Mouse (Mus musculus): ENCODE results near the gene Mdp1. TPM values are rescaled to one million over a fixed set of nuclear protein-coding genes. Genes with fewer than 3 reads are reported as not detected.

Mdp1 gene
- polyA plus RNA-seq, 1 experiment: 35.9 TPM

DNA sequence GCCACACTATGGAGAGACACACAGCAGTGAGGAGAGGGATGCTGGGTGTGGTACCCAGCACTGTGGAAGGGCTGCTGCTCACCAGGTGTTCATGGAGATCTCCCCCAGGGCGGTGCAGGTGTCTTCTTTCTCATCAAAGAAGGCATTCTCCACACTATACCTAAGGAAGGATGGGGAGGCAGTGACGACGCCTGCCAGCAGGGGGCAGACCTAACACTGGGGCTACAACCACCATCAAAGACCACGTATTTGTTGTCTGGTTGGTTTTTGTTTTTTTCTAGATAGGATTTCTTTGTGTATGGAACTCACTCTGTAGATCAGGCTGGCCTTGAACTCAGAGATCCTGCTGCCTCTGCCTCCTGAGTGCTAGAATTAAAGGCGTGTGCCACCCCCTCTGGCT is 31.0 kb downstream of the Mdp1 start:
- H3K27ac ChIP-seq (ENCODE audit: insufficient read depth, low read depth, low read length): no peak overlapping the region
- TF ChIP-seq POLR2A (IDR thresholded peaks at IDR 0.05; ENCODE audit: borderline replicate concordance, low read depth, low read length) (no peak), CTCF (IDR thresholded peaks at IDR 0.05; ENCODE audit: low read depth, low read length) (peak; percentile 70)
- no peaks in the 10 kb centered on the region for H3K4me1 ChIP-seq (ENCODE audit: control insufficient read depth, insufficient read depth, low read length)
- no peak overlapping the region for H3K4me3 ChIP-seq (ENCODE audit: insufficient read depth, low read length)

DNA sequence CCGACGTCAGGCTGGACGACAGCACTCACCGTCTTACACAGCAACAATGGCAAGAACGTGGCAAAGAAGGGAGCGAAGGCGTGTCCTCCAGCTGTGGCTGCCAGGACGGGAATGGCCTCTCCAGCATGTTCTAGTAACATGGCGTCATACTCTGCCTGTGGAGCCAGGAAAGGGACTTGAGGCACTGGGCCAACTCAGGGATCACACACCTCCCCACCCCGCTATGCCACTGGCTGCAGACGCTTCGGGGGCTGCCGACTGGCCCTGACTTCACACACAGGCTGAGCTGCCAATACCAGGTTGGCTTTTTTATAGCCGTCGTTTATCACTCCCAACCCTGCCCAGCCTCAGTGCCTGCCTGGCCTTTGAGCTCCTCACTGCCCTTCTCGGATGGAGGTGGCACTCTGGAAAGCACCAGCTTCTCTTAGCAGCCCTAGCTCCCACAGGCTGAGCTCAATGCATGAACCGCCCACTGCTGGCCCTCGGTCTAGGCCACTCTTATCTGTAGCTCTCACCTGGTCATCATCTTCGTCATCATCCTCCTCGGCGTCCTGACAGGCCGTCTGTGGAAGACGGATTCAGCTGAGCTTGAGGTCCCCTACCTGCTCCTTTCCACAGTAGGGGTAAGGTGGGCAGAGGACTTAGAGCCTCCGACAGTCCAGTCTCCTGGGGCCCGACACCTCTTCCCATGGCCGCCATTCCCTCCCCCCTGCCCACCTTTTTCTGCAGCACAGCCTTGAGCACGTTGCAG is 32.1 kb downstream of the Mdp1 start:
- TF ChIP-seq CTCF (IDR thresholded peaks at IDR 0.05; ENCODE audit: low read depth, low read length) (no peak), POLR2A (IDR thresholded peaks at IDR 0.05; ENCODE audit: borderline replicate concordance, low read depth, low read length) (no peak)
- Histone ChIP-seq H3K4me1 (ENCODE audit: control insufficient read depth, insufficient read depth, low read length) (no peaks in the 10 kb centered on the region), H3K4me3 (ENCODE audit: insufficient read depth, low read length) (no peak overlapping the region), H3K27ac (ENCODE audit: insufficient read depth, low read depth, low read length) (no peak overlapping the region)

DNA sequence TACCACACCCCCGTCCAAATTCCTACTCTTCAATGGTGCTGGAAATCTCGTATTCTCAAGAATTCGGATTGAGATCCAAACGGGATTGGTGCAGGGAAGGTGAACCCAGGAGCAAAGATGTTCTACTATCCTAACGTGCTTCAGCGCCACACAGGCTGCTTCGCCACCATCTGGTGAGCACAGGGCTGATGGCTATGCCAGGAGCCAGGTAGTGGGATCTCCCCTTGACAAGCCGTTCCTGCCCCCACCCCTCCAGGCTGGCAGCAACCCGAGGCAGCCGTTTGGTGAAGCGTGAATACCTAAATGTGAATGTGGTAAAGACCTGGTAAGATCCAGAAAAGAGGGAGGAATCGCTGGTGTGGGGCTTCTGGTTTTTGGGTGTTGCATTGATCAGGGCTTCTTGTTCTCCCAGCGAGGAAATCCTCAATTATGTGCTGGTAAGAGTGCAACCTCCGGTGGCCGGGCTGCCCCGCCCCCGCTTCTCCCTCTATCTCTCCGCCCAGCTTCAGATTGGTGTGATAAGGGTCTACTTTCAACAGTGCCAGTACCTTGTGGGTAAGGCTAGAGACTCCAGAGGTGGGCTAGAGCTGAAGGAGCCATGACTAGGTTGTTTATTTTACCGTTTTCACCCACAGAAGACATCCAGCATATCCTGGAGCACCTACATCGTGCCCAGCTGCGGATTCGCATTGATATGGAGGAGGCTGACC is 41.7 kb downstream of the Mdp1 start:
- H3K27ac ChIP-seq (ENCODE audit: insufficient read depth, low read depth, low read length): no peak overlapping the region
- TF ChIP-seq POLR2A (IDR thresholded peaks at IDR 0.05; ENCODE audit: borderline replicate concordance, low read depth, low read length): no peak
- no peak for TF ChIP-seq CTCF (IDR thresholded peaks at IDR 0.05; ENCODE audit: low read depth, low read length)
- H3K4me3 ChIP-seq (ENCODE audit: insufficient read depth, low read length): no peak overlapping the region
- no peaks in the 10 kb centered on the region for H3K4me1 ChIP-seq (ENCODE audit: control insufficient read depth, insufficient read depth, low read length)

DNA sequence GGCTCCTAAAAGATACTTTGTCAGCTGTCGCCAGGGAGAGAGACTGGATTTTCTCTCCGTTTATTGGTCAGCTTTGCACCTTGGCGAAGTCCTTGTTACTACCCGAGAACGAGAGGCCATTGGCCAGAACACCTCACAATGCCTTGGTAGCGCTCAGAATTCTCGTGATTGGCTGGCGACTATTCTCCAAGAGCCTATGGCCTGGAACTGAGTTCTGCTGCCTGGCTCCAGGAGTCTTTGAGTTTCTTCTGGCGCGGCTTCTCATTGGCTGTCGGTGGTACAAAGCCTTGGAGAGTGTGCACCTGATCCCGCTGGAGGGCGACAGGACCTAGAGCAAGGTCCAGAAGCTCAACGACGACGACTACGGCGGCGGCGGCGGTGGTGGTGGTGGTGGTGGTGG is 42.5 kb downstream of the Mdp1 start, which contains the start of gene Rec8:
Rec8 (plus strand) TSS at position 216 of the 400 bp plus-strand sequence.
- Histone ChIP-seq H3K4me3 (ENCODE audit: insufficient read depth, low read length) (no peak within 1 kb of the TSS), H3K4me1 (ENCODE audit: control insufficient read depth, insufficient read depth, low read length) (no peaks in the 10 kb centered on the region), H3K27ac (ENCODE audit: insufficient read depth, low read depth, low read length) (no peak within 1 kb of the TSS)
- no peak for TF ChIP-seq CTCF (IDR thresholded peaks at IDR 0.05; ENCODE audit: low read depth, low read length)
- TF ChIP-seq POLR2A (IDR thresholded peaks at IDR 0.05; ENCODE audit: borderline replicate concordance, low read depth, low read length): no peak

DNA sequence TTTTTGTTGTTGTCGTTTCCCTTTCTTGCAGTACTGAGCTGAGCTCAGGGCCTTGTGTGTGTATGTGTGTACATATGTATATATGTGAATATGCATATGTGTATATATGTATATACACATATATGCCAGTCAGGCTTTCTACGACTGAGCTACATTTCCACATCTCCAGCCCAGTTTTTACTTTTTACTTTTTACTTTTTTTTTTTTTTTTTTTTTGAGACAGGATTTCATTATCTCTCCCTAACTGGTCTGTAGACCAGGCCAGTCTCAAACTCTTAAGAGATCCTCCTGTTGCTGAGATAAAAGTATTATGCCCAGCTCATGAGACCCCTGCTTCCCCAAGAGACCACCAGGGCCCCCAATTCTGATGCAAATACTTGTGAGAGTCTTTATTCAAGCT is 43.5 kb downstream of the Mdp1 start:
- no peak overlapping the region for H3K27ac ChIP-seq (ENCODE audit: insufficient read depth, low read depth, low read length)
- TF ChIP-seq CTCF (IDR thresholded peaks at IDR 0.05; ENCODE audit: low read depth, low read length): no peak
- no peak for TF ChIP-seq POLR2A (IDR thresholded peaks at IDR 0.05; ENCODE audit: borderline replicate concordance, low read depth, low read length)
- no peaks in the 10 kb centered on the region for H3K4me1 ChIP-seq (ENCODE audit: control insufficient read depth, insufficient read depth, low read length)
- H3K4me3 ChIP-seq (ENCODE audit: insufficient read depth, low read length): no peak overlapping the region

DNA sequence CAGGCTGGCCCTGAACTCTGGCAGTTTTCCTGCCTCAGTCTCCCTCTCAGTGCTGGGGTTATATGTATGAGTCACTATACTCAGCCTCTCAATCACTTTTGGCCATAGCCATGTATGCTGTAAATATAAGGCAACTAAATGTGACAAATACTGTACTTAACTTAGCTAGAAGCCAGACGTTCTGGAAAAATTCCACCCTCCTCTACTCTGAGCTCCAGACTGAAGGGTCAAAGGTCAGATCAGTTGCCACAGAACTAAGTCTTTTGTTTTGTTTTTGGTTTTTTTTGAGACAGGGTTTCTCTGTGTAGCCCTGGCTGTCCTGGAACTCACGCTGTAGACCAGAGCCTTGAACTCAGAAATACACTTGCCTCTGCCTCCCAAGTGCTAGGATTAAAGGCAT is 44.4 kb downstream of the Mdp1 start:
- Histone ChIP-seq H3K4me3 (ENCODE audit: insufficient read depth, low read length) (no peak overlapping the region), H3K27ac (ENCODE audit: insufficient read depth, low read depth, low read length) (no peak overlapping the region), H3K4me1 (ENCODE audit: control insufficient read depth, insufficient read depth, low read length) (no peaks in the 10 kb centered on the region)
- TF ChIP-seq CTCF (IDR thresholded peaks at IDR 0.05; ENCODE audit: low read depth, low read length): no peak
- TF ChIP-seq POLR2A (IDR thresholded peaks at IDR 0.05; ENCODE audit: borderline replicate concordance, low read depth, low read length): no peak

DNA sequence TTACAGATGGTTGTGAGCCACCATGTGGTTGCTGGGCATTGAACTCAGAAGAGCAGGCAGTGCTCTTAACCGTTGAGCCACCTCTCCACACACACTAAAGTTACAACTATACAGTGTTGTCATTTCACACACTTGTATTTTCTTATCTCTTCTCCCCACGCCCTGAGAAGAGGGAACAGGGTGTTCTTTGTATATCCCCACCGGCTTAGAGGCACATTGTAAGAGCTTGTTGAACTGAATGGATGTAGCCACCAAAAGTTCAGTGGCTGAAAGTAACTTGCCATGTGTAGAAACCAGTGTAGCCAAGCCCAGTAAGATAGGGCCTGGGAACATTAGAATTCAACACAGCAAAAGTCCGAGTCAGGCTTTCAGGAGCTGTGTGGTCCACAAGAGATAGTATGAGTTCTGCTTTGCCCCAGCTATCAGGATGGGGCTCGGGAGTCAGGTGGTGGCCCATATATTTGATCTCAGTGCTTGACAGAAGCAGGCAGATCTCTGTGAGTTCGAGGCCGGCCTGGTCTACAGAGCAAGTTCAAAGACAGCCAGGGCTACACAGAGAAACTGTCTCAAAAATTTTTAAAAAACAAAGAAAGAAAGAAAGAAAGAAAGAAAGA is 45.6 kb downstream of the Mdp1 start:
- H3K27ac ChIP-seq (ENCODE audit: insufficient read depth, low read depth, low read length): no peak overlapping the region
- H3K4me1 ChIP-seq (ENCODE audit: control insufficient read depth, insufficient read depth, low read length): no peaks in the 10 kb centered on the region
- TF ChIP-seq POLR2A (IDR thresholded peaks at IDR 0.05; ENCODE audit: borderline replicate concordance, low read depth, low read length) (no peak), CTCF (IDR thresholded peaks at IDR 0.05; ENCODE audit: low read depth, low read length) (no peak)
- no peak overlapping the region for H3K4me3 ChIP-seq (ENCODE audit: insufficient read depth, low read length)

DNA sequence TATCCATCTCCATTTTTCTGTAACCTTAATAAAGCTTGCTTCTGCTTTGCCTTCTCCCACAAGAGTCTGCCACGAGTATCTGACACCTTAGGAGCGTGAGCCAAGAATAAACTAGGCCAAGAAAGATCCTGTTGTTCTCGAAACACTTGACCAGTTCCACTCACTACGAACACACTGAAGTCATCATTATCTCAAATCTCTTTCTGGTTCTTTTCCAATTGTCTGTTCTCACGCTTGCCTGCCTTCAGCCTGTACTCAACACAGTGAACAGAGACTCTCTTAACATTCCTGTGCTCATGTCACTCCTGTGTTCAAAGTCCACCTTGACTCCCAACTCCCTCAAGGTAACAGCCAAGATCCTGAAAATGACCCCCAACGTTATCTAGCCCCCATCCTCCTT is 47.0 kb downstream of the Mdp1 start:
- Histone ChIP-seq H3K27ac (ENCODE audit: insufficient read depth, low read depth, low read length) (no peak overlapping the region), H3K4me3 (ENCODE audit: insufficient read depth, low read length) (no peak overlapping the region), H3K4me1 (ENCODE audit: control insufficient read depth, insufficient read depth, low read length) (no peaks in the 10 kb centered on the region)
- no peak for TF ChIP-seq POLR2A (IDR thresholded peaks at IDR 0.05; ENCODE audit: borderline replicate concordance, low read depth, low read length)
- no peak for TF ChIP-seq CTCF (IDR thresholded peaks at IDR 0.05; ENCODE audit: low read depth, low read length)

DNA sequence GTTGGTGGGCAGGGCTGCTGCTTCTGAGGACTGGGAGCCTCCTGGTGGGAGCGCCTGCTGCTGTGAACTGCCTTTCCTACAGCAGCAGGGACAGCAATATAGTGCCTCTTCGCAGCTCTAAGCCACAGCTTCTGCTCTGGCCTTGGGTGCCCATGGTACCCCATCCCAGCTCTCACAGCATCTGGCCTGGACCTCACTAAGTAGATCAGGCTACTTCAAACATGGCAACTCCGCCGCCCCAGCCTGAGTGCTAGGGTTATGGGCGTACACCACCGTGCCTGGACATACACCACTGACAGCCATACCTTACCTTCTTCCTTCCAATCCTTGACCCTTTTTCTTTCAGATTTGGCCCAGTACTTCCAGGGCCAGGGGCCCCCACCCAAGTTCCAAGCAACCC is 52.0 kb downstream of the Mdp1 start:
- Histone ChIP-seq H3K4me1 (ENCODE audit: control insufficient read depth, insufficient read depth, low read length) (peaks cover 6% of the 10 kb centered on the region; the same call in 1 of the 2 replicates), H3K27ac (ENCODE audit: insufficient read depth, low read depth, low read length) (no peak overlapping the region), H3K4me3 (ENCODE audit: insufficient read depth, low read length) (no peak overlapping the region)
- TF ChIP-seq POLR2A (IDR thresholded peaks at IDR 0.05; ENCODE audit: borderline replicate concordance, low read depth, low read length) (no peak), CTCF (IDR thresholded peaks at IDR 0.05; ENCODE audit: low read depth, low read length) (no peak)

Other genes starting within 250 kb of the Mdp1 start
- gene Dhrs4, start 181.8 kb downstream of the Mdp1 start, polyA plus RNA-seq (2012; ENCODE audit: insufficient read depth, insufficient read length, missing spikeins): 28.3 and 33.4 TPM in 2 replicates
- gene Carmil3, start 169.9 kb downstream of the Mdp1 start, polyA plus RNA-seq (2012; ENCODE audit: insufficient read depth, insufficient read length, missing spikeins): 0.43 TPM in 1 of 2 replicates, not detected in the other
- gene Cpne6, start 150.1 kb downstream of the Mdp1 start, polyA plus RNA-seq (2012; ENCODE audit: insufficient read depth, insufficient read length, missing spikeins): not detected in 2 replicates
- gene Nrl, start 135.5 kb downstream of the Mdp1 start, polyA plus RNA-seq (2012; ENCODE audit: insufficient read depth, insufficient read length, missing spikeins): not detected in 2 replicates
- gene Pck2, start 120.2 kb downstream of the Mdp1 start, polyA plus RNA-seq (2012; ENCODE audit: insufficient read depth, insufficient read length, missing spikeins): 34.7 and 38.6 TPM in 2 replicates
- 54.5 and 57.0 TPM in 2 replicates for gene Dcaf11, start 100.5 kb downstream of the Mdp1 start, polyA plus RNA-seq (2012; ENCODE audit: insufficient read depth, insufficient read length, missing spikeins)
- not detected in 2 replicates for gene A730061H03Rik, start 100.1 kb downstream of the Mdp1 start, polyA plus RNA-seq (2012; ENCODE audit: insufficient read depth, insufficient read length, missing spikeins)
- not detected in 2 replicates for gene Fitm1, start 84.9 kb downstream of the Mdp1 start, polyA plus RNA-seq (2012; ENCODE audit: insufficient read depth, insufficient read length, missing spikeins)
- gene Psme1, start 82.4 kb downstream of the Mdp1 start, polyA plus RNA-seq (2012; ENCODE audit: insufficient read depth, insufficient read length, missing spikeins): 382 and 397 TPM in 2 replicates
- 19.3 and 21.9 TPM in 2 replicates for gene Emc9, start 75.2 kb downstream of the Mdp1 start, polyA plus RNA-seq (2012; ENCODE audit: insufficient read depth, insufficient read length, missing spikeins)
- 219 and 291 TPM in 2 replicates for gene Psme2, start 69.4 kb downstream of the Mdp1 start, polyA plus RNA-seq (2012; ENCODE audit: insufficient read depth, insufficient read length, missing spikeins)
- 38.5 and 45.6 TPM in 2 replicates for gene Rnf31, start 68.8 kb downstream of the Mdp1 start, polyA plus RNA-seq (2012; ENCODE audit: insufficient read depth, insufficient read length, missing spikeins)
- 74.7 and 77.7 TPM in 2 replicates for gene Irf9, start 56.9 kb downstream of the Mdp1 start, polyA plus RNA-seq (2012; ENCODE audit: insufficient read depth, insufficient read length, missing spikeins)
- gene Rec8, start 42.5 kb downstream of the Mdp1 start, polyA plus RNA-seq (2012; ENCODE audit: insufficient read depth, insufficient read length, missing spikeins): 0.25 TPM in 1 of 2 replicates, not detected in the other
- 31.4 and 33.3 TPM in 2 replicates for gene Ipo4, start 24.6 kb downstream of the Mdp1 start, polyA plus RNA-seq (2012; ENCODE audit: insufficient read depth, insufficient read length, missing spikeins)
- 0.59 and 3.0 TPM in 2 replicates for gene Gm49378, start 22.6 kb downstream of the Mdp1 start, polyA plus RNA-seq (2012; ENCODE audit: insufficient read depth, insufficient read length, missing spikeins)
- 61.9 and 64.9 TPM in 2 replicates for gene Tm9sf1, start 16.7 kb downstream of the Mdp1 start, polyA plus RNA-seq (2012; ENCODE audit: insufficient read depth, insufficient read length, missing spikeins)
- 1.6 and 1.7 TPM in 2 replicates for gene Tssk4, start 10.3 kb downstream of the Mdp1 start, polyA plus RNA-seq (2012; ENCODE audit: insufficient read depth, insufficient read length, missing spikeins)
- 38.8 and 41.2 TPM in 2 replicates for gene Gmpr2, start 11.4 kb upstream of the Mdp1 start, polyA plus RNA-seq (2012; ENCODE audit: insufficient read depth, insufficient read length, missing spikeins)
- 318 and 335 TPM in 2 replicates for gene Nedd8, start 11.6 kb upstream of the Mdp1 start, polyA plus RNA-seq (2012; ENCODE audit: insufficient read depth, insufficient read length, missing spikeins)
- 18.0 and 19.5 TPM in 2 replicates for gene Tinf2, start 21.3 kb upstream of the Mdp1 start, polyA plus RNA-seq (2012; ENCODE audit: insufficient read depth, insufficient read length, missing spikeins)
- gene Tgm1, start 53.4 kb upstream of the Mdp1 start, polyA plus RNA-seq (2012; ENCODE audit: insufficient read depth, insufficient read length, missing spikeins): 0.59 and 1.1 TPM in 2 replicates
- 28.2 and 29.4 TPM in 2 replicates for gene Rabggta, start 61.8 kb upstream of the Mdp1 start, polyA plus RNA-seq (2012; ENCODE audit: insufficient read depth, insufficient read length, missing spikeins)
- 117 and 120 TPM in 2 replicates for gene Dhrs1, start 85.2 kb upstream of the Mdp1 start, polyA plus RNA-seq (2012; ENCODE audit: insufficient read depth, insufficient read length, missing spikeins)
- 17.1 and 22.1 TPM in 2 replicates for gene Nop9, start 85.2 kb upstream of the Mdp1 start, polyA plus RNA-seq (2012; ENCODE audit: insufficient read depth, insufficient read length, missing spikeins)
- 0.67 TPM in 1 of 2 replicates, not detected in the other for gene Cideb, start 98.0 kb upstream of the Mdp1 start, polyA plus RNA-seq (2012; ENCODE audit: insufficient read depth, insufficient read length, missing spikeins)
- gene Ltb4r2, start 100.9 kb upstream of the Mdp1 start, polyA plus RNA-seq (2012; ENCODE audit: insufficient read depth, insufficient read length, missing spikeins): 0.15 and 0.25 TPM in 2 replicates
- gene Ltb4r1, start 105.5 kb upstream of the Mdp1 start, polyA plus RNA-seq (2012; ENCODE audit: insufficient read depth, insufficient read length, missing spikeins): 1.5 and 1.7 TPM in 2 replicates
- not detected in 2 replicates for gene Adcy4, start 123.6 kb upstream of the Mdp1 start, polyA plus RNA-seq (2012; ENCODE audit: insufficient read depth, insufficient read length, missing spikeins)
- gene Ripk3, start 128.4 kb upstream of the Mdp1 start, polyA plus RNA-seq (2012; ENCODE audit: insufficient read depth, insufficient read length, missing spikeins): 28.4 and 31.8 TPM in 2 replicates
- 0.36 and 0.99 TPM in 2 replicates for gene Nfatc4, start 162.6 kb upstream of the Mdp1 start, polyA plus RNA-seq (2012; ENCODE audit: insufficient read depth, insufficient read length, missing spikeins)
- 2.3 and 3.2 TPM in 2 replicates for gene Nynrin, start 193.5 kb upstream of the Mdp1 start, polyA plus RNA-seq (2012; ENCODE audit: insufficient read depth, insufficient read length, missing spikeins)
- 0.16 TPM in 1 of 2 replicates, not detected in the other for gene Cbln3, start 223.9 kb upstream of the Mdp1 start, polyA plus RNA-seq (2012; ENCODE audit: insufficient read depth, insufficient read length, missing spikeins)
- 26.8 and 28.9 TPM in 2 replicates for gene Khnyn, start 224.4 kb upstream of the Mdp1 start, polyA plus RNA-seq (2012; ENCODE audit: insufficient read depth, insufficient read length, missing spikeins)
- 2.0 and 3.2 TPM in 2 replicates for gene Sdr39u1, start 239.8 kb upstream of the Mdp1 start, polyA plus RNA-seq (2012; ENCODE audit: insufficient read depth, insufficient read length, missing spikeins)